Mouse (Mus musculus) embryonic facial prominence, embryonic 10.5 days (tissue): Measurements from ENCODE around the gene Cacna1i. TPM values are rescaled to one million over a fixed set of nuclear protein-coding genes. Genes with fewer than 3 reads are reported as not detected.

ENCODE experiments used
- DNase-seq: peaks from one replicate; pipeline ENCODE4 v3.0.0-alpha.2; 2017; ENCODE audit warnings: low spot score
- H3K27ac ChIP-seq: fragments of 300-500 bp; sonication (generic); replicated peaks from 2 replicates; pipeline ENCODE4 v1.5.1; 2016; ENCODE audit warnings: mild to moderate bottlenecking
- H3K27me3 ChIP-seq: fragments of 300-500 bp; sonication (generic); replicated peaks from 2 replicates; pipeline ENCODE4 v1.6.1; 2016; ENCODE audit warnings: low read depth, mild to moderate bottlenecking; ENCODE audit not compliant: poor library complexity, severe bottlenecking
- H3K36me3 ChIP-seq: fragments of 300-500 bp; sonication (generic); replicated peaks from 2 replicates; pipeline ENCODE4 v1.6.1; 2016; ENCODE audit warnings: mild to moderate bottlenecking, moderate library complexity
- H3K4me1 ChIP-seq: fragments of 300-500 bp; sonication (generic); 2 replicates; pipeline ENCODE4 v1.6.1; 2016
- H3K4me3 ChIP-seq: fragments of 300-500 bp; sonication (generic); 2 replicates; pipeline ENCODE4 v1.5.1; 2016; ENCODE audit warnings: mild to moderate bottlenecking, moderate library complexity
- H3K9me3 ChIP-seq: fragments of 300-500 bp; sonication (generic); 2 replicates; pipeline ENCODE4 v1.6.1; 2016; ENCODE audit warnings: mild to moderate bottlenecking
- WGBS: fragments of 180-500 bp; shearing (Covaris S2); methylation state at CpG from one replicate; pipeline ENCODE4 v1.1.7; 2016; 5-methylcytosine and 5-hydroxymethylcytosine counted together
- polyA plus RNA-seq: library from polyadenylated mRNA; unstranded; fragments of >200 nt; fragmentation: Nextera tagmentation; extraction: Ambion mirVana; gene quantifications from 2 replicates; pipeline ENCODE4 v1.2.1, GENCODE M21; 2016

Gene Cacna1i
- polyA plus RNA-seq, 1 experiment from 2014 or later, result 0.02 TPM

DNA sequence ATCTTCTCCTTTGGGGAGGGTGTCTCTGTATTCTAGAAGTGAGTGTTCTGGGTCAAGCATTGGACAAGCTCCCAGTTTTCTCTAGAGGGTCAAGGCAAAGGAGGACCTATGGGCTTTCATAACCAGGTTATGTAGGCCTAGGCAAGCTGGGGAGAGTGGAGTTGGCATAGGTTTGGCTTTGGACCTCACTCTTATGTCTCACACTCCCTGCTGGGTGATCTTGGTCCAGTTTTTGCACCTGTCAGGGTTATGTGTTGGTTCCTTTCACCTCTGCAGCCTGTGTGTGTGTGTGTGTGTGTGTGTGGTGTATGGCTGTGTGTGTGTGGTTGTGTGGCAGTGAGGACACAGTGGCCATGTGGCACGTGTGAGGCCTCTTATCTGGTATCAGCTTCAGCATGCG lies 8.0 kb upstream of the Cacna1i start:
- Histone ChIP-seq H3K9me3 (no peaks in the 10 kb centered on the region), H3K36me3 (no peaks in the 10 kb centered on the region), H3K27me3 (peaks cover 40% of the 10 kb centered on the region), H3K4me1 (no peaks in the 10 kb centered on the region), H3K4me3 (no peak overlapping the region), H3K27ac (no peak overlapping the region)
- DNase-seq, result no peak
- 91% methylated on average over 2 of the region's 2 CpGs for WGBS

DNA sequence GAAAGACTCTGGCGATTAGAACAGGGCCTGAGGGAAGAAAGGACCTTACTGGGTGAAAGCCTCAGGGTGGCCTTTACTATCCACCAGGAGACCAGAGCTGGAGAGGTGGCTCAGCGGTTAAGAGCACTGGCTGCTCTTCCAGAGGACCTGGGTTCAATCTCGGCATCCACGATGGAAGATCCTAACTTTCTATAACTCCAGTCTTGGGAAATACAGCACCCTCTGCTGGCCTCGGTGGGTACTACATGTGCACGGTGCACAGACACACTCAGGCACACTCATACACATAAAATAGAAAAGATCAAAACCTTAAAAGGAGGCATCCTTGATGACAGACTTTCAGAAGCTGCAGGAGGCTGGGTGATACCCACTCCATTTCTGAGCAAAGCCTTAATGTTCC lies 6.4 kb upstream of the Cacna1i start:
- WGBS, result 21% methylated on average over 6 of the region's 6 CpGs
- no peak overlapping the region for H3K4me3 ChIP-seq
- H3K4me1 ChIP-seq, result no peaks in the 10 kb centered on the region

GRCm38 (mm10) chr15:80288036-80288435 lies 998 bp downstream of the Cacna1i start:
- Histone ChIP-seq H3K4me3 (peak overlapping the region; percentile 60), H3K4me1 (peaks cover 24% of the 10 kb centered on the region), H3K27ac (no peak overlapping the region), H3K36me3 (no peaks in the 10 kb centered on the region), H3K27me3 (peaks cover 95% of the 10 kb centered on the region), H3K9me3 (no peaks in the 10 kb centered on the region)
- DNase-seq, result peak; percentile 43
- WGBS, result 1% methylated on average over 23 of the region's 23 CpGs

More for the DNA sequence above, 6.4 kb upstream of the Cacna1i start:
- peak; percentile 63 for DNase-seq
- no peaks in the 10 kb centered on the region for H3K9me3 ChIP-seq
- H3K27me3 ChIP-seq, result peaks cover 56% of the 10 kb centered on the region
- H3K36me3 ChIP-seq, result no peaks in the 10 kb centered on the region
- no peak overlapping the region for H3K27ac ChIP-seq

GRCm38 (mm10) chr15:80289436-80289835 lies 2.4 kb downstream of the Cacna1i start:
- WGBS, result 8% methylated on average over 10 of the region's 10 CpGs
- peaks cover 81% of the 10 kb centered on the region for H3K27me3 ChIP-seq
- DNase-seq, result peak; percentile 78

DNA sequence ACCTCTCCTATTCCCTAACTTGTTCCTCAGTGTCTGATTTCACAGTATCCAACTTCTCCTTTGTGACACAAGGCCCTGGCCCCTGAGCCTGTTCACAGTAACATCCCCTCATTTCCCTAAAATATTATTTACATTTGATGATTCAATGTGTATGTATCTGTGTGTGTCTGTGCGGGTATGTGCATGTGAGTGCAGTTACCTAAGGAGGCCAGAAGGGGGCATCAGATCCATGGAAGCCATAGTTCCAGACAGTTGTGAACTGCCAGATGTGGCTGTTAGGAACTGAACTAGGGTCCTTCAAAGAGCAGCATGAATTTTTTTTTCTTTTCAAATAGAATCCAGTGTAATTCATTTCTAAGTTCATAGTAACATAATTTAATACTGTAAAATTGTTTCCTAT lies 10.1 kb downstream of the Cacna1i start:
- Histone ChIP-seq H3K4me3 (no peak overlapping the region), H3K27me3 (peaks cover 4% of the 10 kb centered on the region; the same call in 1 of the 2 replicates), H3K4me1 (no peaks in the 10 kb centered on the region), H3K27ac (no peak overlapping the region), H3K9me3 (no peaks in the 10 kb centered on the region), H3K36me3 (no peaks in the 10 kb centered on the region)
- 94% methylated on average over 1 of the region's 1 CpGs for WGBS
- DNase-seq, result no peak

More at GRCm38 (mm10) chr15:80289436-80289835, 2.4 kb downstream of the Cacna1i start:
- no peak overlapping the region for H3K27ac ChIP-seq
- H3K4me3 ChIP-seq, result no peak overlapping the region
- peaks cover 24% of the 10 kb centered on the region for H3K4me1 ChIP-seq
- H3K36me3 ChIP-seq, result no peaks in the 10 kb centered on the region
- H3K9me3 ChIP-seq, result no peaks in the 10 kb centered on the region

GRCm38 (mm10) chr15:80303779-80304178 lies 16.7 kb downstream of the Cacna1i start:
- Histone ChIP-seq H3K36me3 (no peaks in the 10 kb centered on the region), H3K9me3 (no peaks in the 10 kb centered on the region), H3K4me3 (no peak overlapping the region), H3K27me3 (peaks cover 8% of the 10 kb centered on the region; the same call in 1 of the 2 replicates), H3K27ac (0 out of 2 replicates have a peak overlapping the region, but pooled peaks have one; percentile 35), H3K4me1 (peaks cover 29% of the 10 kb centered on the region)
- 78% methylated on average over 14 of the region's 14 CpGs for WGBS
- DNase-seq, result no peak

DNA sequence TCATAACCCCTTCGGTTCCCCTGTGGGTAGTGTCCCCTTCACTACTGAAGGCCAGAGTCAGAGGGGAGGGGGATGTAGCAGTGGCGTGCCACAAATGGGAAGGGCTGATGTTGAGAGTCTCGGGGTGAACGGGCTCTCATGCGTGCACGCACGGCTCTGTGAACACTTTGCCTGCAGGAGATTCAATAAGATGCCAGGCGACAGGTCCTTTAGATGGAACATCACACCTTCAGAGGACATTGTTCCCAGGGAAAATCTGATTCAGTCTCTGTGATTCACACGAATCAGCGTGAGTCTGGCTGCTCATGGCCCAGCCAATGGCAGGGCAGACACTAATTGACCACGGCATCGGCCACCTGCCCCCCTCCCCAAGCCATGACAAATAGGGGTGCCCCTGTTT lies 17.1 kb downstream of the Cacna1i start:
- no peak overlapping the region for H3K4me3 ChIP-seq
- no peak overlapping the region for H3K27ac ChIP-seq
- 85% methylated on average over 12 of the region's 12 CpGs for WGBS
- no peak for DNase-seq
- no peaks in the 10 kb centered on the region for H3K36me3 ChIP-seq
- no peaks in the 10 kb centered on the region for H3K9me3 ChIP-seq
- H3K27me3 ChIP-seq, result peaks cover 8% of the 10 kb centered on the region; the same call in 1 of the 2 replicates
- peaks cover 29% of the 10 kb centered on the region for H3K4me1 ChIP-seq

DNA sequence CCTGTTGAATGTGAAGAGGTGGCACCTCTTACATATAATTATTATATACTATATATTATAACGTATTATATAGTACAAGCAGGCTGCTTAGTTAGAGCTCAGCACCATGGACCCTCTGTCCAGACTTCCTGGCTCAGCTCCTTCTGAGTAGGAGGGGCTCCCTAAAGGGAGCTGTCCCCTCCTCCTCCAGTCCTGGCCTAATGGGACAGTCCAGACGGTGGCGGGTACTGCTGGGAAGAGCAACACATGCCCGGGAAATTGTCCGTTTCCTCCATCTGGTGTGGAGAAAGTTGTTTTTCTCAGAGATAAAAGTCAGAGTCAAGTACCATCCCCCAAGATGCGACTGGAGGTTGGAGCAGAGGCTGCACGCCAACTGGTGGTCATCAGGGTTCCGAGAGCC lies 19.1 kb downstream of the Cacna1i start:
- DNase-seq, result no peak
- WGBS, result 47% methylated on average over 8 of the region's 8 CpGs
- Histone ChIP-seq H3K4me3 (no peak overlapping the region), H3K9me3 (no peaks in the 10 kb centered on the region), H3K27ac (no peak overlapping the region), H3K36me3 (no peaks in the 10 kb centered on the region), H3K27me3 (peaks cover 8% of the 10 kb centered on the region; the same call in 1 of the 2 replicates), H3K4me1 (peaks cover 29% of the 10 kb centered on the region)

GRCm38 (mm10) chr15:80314731-80315130 lies 27.7 kb downstream of the Cacna1i start:
- Histone ChIP-seq H3K27me3 (0 out of 2 replicates have a peak, but pooled peaks cover 2% of the 10 kb centered on the region), H3K9me3 (no peaks in the 10 kb centered on the region), H3K36me3 (no peaks in the 10 kb centered on the region), H3K4me1 (peaks cover 30% of the 10 kb centered on the region), H3K27ac (no peak overlapping the region; the same call in 1 of the 2 replicates), H3K4me3 (no peak overlapping the region)
- 37% methylated on average over 7 of the region's 7 CpGs for WGBS
- DNase-seq, result peak; percentile 54

GRCm38 (mm10) chr15:80316966-80317634 lies 30.1 kb downstream of the Cacna1i start:
- Histone ChIP-seq H3K4me3 (no peak overlapping the region), H3K27ac (peak overlapping the region; percentile 2; the same call in 1 of the 2 replicates), H3K4me1 (peaks cover 39% of the 10 kb centered on the region), H3K27me3 (0 out of 2 replicates have a peak, but pooled peaks cover 5% of the 10 kb centered on the region), H3K9me3 (no peaks in the 10 kb centered on the region), H3K36me3 (no peaks in the 10 kb centered on the region)
- WGBS, result 84% methylated on average over 6 of the region's 6 CpGs
- no peak for DNase-seq

DNA sequence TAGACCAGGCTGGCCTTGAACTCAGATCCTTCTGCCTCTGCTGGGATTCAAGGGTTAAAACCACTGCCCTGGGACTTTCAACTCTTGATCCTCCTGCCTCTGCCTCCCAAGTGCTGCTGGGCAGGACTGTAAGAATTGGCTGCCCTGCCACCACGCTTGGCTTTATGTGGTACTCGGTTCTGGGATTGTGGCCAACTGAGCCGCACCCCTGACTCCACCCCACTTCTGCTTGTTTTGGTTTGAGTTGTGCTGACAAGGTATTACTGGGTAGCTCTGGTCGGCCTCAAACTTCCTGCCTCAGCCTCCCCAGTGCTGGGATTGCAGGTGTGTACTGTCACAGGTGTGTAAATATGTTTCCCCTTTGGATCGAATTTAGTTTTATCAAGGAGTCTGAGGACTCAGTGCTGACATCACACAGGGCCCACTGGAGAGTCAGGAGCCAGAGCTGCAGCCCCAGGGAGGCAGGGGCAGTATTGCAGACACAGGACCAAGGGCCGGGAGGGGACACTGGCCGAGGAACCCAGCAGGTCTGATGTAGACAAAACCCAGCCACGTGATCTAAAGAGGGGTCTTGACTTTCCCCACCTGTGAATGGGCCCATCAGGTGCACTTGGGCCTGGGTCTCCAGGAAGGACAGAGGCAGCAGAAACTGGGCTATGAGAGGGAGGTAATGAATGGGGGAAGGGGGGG lies 30.9 kb downstream of the Cacna1i start:
- 69% methylated on average over 8 of the region's 8 CpGs for WGBS
- Histone ChIP-seq H3K27me3 (0 out of 2 replicates have a peak, but pooled peaks cover 5% of the 10 kb centered on the region), H3K27ac (no peak overlapping the region; the same call in 1 of the 2 replicates), H3K4me1 (peaks cover 39% of the 10 kb centered on the region), H3K9me3 (no peaks in the 10 kb centered on the region), H3K36me3 (no peaks in the 10 kb centered on the region), H3K4me3 (no peak overlapping the region)
- DNase-seq, result no peak

DNA sequence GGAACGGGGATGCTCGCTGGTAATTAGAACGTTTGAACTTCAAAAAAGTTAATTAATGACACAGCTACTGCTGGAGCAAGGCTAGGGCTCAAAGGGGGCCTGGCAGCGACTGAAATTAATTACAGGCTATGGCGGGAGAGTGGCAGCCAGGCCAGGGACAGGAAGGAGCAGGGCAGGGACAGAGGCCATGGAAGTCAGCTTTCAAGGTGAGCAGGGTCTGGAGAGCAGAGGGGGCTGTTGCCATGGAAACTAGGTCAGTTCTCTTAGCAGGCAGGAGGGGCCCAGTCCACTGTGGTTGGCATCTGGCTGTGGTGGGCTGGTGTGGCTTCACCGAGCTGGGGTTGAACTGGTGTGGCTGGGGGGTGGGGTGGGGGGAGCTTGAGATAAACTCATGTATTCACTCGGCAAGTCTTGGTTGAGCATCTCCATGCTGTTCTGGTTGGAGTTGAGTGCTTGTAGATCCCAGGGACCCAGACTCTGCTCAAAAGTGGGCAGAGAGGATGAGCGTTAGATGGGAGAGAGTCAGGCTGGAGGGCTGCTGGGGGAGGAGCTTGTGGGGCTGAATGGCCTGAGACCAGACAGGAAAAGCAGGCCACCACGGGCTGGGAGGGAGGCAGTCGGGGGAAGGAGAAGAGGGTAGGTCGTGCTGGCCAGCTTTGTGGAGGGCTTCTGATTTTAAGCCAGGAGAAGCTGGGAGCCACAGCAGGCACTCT lies 31.7 kb downstream of the Cacna1i start:
- 13% methylated on average over 11 of the region's 11 CpGs for WGBS
- 0 out of 2 replicates have a peak, but pooled peaks cover 5% of the 10 kb centered on the region for H3K27me3 ChIP-seq
- H3K4me1 ChIP-seq, result peaks cover 39% of the 10 kb centered on the region
- H3K4me3 ChIP-seq, result no peak overlapping the region
- DNase-seq, result peak; percentile 57
- no peaks in the 10 kb centered on the region for H3K9me3 ChIP-seq
- H3K27ac ChIP-seq, result peak overlapping the region; percentile 73
- H3K36me3 ChIP-seq, result no peaks in the 10 kb centered on the region
